Mouse (Mus musculus) right cerebral cortex, adult 18-20 months (tissue): ENCODE data around the gene Clcn1.

Source experiments
- DNase-seq: peaks from one replicate; pipeline ENCODE4 v3.0.0; 2022; ENCODE audit warnings: mixed read lengths

Clcn1 gene

DNA sequence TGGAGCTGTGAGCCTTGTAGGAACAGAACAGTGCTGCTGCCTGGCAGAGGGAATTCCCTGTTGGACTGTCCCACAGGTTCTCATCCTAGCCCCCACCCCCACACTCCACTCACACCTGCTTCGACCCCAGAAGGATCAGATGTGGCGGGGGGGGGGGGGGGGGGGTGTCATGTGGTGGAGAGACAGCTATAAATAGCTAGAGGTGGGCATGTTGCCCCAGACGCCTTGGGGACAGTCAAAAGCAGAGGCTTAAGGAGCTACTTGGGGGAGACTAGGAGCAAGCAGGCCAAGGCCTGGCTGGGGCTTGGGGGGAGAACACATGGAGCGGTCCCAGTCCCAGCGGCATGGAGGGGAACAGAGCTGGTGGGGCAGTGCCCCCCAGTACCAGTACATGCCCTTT lies at the start of gene Clcn1:
Clcn1 (plus strand) TSS at position 238 of the 400 bp plus-strand sequence.
- DNase-seq, result no peak

DNA sequence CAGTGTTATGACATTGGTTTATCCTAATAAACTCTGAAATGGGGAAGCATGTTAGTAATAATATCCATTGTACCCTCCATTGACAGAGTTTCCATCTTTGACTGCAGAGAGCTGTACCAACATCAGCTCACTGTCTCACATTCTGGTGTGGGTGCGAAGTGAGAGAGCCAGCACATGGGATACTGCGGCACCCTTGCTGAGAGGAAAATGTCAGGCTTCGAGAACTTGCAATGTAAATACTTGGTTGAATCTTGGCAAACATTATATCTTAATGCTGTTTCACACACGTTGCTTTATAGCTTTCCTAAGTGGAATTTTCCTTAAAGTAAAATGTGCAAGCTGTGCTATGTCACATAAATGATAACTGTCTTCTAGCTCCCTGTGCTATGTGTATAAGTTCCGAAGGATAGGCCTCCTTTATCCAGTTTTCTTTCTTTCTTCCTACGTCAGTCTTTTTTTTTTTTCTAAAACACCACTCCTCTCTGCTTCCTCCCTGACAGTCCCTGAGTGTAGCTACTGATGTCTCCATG lies 49.1 kb upstream of the Clcn1 start:
- DNase-seq, result peak; percentile 72

DNA sequence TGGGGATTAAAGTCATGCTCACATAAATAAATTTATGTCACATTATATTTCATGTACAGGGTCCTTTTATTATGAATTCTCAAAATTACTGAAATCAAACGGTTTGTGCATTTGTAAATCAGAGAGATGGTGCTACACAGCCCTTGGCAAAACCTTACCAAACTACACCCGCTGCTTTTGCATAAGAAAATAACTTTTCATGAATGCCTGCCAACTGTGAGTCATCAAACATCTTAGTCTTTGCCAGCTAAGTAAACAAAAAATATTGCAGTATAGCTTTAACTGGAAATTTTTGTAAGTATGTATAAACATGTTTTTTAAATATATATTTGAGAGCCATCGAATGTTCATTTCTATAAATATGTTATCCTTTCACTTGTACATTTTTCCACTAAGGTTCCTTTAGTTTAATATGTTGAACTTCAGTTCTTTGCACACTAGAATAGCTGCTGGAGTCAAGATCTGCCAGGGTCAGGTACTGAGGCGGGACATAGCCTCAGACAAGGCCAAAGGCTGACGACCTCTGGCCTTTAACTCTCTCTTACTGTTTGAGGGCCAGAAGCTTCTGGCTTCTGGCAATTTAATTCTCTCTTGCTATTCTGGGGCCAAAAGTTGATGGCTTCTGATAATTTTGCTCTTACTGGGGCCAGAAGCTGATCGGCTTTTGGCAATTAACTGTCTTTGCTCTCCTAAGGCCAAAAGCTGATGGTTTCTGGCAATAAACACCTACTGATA lies 45.0 kb upstream of the Clcn1 start:
- DNase-seq, result peak; percentile 30

DNA sequence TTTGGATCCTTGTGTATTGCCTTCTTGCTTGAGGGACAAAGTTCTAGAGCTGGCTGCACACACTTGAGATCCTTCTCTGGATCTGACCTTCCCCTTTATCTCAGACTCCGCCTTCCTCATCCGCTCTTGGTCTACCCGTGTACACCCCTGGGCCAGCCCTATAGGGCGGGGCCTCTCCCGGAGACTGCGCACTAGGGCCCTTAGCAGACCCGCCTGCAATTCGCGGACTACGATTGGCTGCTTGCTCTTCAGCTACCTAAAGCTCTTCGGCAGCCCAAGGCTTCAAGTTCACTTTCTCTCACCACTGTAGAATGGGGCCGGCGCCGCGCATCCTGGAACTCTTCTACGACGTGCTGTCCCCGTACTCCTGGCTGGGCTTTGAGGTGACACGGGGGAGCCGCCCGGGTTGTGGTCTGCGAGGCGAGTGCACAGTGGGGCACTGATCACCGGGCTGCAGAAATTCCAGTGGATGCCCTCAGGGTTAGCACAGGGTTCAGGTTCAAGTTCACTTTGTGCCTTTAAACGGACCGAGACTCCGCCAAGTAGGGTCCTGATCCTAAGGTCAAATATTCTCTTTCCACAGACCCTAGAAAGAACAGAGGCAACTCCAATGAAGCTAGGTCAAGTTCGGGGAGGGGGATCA lies 40.7 kb upstream of the Clcn1 start, which contains the start of gene Gstk1:
Gstk1 (plus strand) TSS at position 225 of the 643 bp plus-strand sequence.
- peak; percentile 80 for DNase-seq

DNA sequence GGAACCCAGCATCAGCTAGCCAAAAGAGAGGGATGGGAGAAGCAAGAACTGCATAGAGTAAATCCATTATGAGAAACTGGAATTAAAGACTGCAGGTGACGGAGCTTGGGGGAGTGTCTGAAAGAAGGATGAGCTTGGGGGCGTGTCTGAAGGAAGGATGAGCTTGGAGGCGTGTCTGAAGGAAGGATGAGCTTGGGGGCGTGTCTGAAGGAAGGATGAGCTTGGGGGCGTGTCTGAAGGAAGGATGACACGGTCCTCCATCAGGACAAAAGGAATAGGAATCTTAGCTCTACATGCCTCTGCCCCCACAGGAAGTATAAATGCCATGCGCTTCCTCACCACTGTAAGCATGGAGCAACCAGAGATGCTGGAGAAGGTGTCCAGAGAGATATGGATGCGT lies 39.3 kb upstream of the Clcn1 start:
- DNase-seq, result no peak

DNA sequence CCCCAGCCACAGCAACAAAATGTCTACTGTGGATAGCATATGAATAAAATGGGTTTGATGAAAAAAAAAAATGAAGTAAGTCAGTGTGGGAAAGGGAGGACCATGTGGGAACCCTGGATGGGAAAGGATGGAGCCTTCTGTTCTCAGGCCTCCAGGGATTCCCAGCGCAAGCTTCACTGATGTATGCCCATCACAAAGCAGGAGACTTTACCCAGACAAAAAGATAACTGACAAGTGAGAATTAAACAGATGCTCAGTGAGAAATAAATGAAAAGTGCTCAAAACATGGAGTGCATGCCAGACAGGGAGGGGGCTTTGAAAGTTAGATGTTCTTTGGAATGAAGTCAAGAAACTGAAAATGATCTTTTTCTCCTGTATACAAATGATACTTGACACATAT lies 38.5 kb upstream of the Clcn1 start:
- no peak for DNase-seq

DNA sequence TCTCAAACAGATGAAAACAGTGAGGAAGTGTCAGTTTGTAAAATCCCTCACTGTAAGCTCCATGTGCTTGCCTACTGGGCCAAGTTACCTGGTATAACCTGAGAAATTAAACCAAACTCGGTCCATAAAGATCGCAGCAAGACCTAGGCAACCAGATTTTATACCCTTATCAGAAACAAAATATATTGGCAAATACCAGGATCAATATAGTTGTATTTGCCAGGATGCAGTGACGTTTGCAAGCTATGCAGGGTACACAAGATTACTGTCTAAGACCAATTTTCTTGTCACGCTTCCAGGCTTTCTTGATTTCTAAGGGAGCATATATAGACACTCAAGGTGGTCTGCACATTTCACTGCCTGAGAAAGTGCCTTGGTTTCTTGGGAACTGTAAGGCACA lies 34.7 kb upstream of the Clcn1 start:
- no peak for DNase-seq

DNA sequence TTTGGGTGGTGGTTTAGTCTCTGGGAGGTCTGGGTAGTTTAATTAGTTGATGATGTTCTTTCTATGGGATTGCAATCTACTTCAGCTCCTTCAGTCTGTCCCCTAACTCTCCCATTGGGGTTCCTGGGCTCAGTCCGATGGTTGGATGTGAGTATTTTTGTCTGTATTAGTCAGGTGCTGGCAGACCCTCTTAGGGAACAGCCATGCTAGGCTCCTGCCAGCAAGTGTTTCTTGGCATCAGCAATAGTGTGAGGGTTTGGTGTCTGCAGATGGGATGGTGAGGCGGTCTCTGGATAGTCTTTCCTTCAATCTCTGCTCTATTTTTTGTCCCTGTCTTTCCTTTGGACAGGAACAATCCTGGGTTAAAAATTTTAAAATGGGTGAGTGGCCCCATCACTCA lies 33.4 kb upstream of the Clcn1 start:
- DNase-seq, result no peak

DNA sequence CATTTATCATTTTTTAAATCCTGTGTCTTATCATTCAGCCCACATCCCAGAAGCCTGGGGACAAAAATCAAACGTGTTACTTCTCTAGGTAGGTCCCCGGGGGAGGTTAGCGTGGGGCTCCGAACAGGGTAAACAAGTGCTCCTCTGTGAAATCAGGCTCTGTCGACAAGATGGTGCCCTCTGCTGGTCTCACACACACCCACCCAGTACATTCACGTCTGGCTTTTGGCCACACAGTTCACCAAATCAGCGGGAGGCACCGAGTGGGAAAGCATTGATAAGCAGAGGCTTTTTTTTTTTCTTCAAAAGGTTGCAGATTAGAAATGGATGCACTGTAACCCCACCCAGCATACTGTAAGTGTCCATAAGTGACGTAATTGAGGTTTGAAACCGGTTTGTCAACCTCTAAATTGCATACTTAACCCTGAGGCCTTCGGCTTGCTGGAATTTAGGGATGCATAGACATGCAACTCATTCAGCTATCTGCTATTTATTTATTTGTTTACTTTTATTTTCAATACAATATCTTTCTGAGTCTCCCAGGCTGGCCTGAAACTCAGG lies 29.1 kb upstream of the Clcn1 start:
- DNase-seq, result peak; percentile 67

DNA sequence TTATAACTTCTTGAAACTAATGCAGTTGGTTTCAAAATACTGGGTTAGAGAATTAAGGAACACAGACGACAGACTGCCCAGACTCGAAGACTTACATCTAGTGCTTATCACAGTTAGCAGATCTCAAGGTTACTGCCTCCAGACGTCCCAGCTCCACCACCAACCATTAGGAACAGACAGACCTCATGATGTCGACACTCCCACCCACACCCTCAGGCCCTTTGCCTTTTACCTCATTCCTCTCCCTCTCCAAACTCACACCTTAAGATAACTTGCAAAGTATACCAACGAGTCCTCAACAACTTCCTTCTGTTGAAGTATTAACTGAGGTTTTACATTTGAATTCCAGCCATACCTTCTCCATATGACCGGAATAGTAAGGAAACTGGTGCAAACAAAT lies 26.1 kb upstream of the Clcn1 start:
- no peak for DNase-seq

DNA sequence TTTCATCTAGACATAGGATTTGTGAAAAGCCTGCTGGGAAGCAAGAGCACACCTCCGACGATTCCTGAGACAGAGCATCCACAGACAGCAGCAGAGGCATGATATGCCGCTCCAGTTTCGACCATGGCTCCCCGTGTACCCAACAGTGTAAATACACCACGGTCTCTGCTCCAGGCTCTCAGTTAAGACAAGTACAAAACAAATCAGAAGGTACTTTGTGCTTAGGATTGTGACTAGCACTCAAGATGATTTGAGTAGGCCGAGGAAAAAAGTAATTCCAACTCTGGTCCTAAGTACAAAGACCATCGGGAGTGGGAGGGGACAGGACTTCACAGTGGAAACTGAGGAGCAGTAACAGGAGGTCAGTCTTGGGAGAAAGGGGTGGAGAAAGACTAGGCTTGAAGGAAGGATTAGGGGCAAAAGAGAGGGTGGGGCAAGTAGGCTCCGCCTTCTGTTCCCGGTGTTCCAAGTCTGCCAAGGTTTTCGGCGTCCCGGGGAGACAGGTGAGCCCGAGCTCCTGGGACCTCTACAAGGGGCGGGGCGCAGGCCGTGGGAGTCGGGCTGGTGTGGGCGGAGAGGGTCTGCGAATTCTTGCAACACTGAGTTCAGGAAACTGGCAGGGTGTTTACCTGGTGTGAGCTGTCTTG lies 24.8 kb upstream of the Clcn1 start, which contains the start of gene Tmem139:
Tmem139 (plus strand) TSS at position 447 of the 647 bp plus-strand sequence.
- DNase-seq, result no peak

DNA sequence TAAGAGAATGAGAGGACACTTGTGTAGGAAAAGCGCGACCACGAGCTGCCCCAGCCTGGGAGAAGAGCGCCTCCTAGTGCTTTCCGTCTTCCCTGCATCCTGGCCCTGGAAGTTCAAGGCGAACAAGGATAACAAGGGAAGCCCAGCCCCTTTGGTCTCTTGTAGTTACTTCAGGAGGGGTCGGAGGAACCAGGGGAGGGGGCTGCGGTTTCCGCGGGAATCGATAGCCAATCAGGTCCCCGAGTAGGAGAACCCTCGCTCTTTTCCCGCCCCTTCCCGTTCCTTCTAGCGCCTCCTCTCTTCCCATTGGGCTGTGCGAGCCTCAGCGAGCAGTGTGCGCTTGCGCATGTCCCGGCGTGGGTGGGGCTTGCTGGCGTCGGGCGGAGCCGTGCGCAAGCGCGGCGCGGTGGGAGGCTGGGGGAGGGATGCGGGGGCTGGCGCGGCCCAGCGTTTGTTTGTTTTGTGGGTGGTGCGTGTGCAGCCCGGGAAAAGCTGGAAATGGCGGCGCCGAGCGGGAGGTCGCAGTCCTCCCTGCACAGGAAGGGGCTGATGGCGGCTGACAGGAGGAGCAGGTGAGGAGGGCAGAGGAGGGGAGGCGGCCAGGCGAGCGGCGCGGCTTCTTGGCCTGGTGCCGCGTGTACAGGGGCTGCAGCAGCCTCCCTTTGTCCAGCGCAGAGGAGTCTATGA lies 21.7 kb upstream of the Clcn1 start, which contains the start of gene Casp2:
Casp2 (plus strand) TSS at position 360 of the 687 bp plus-strand sequence.
- peak; percentile 99 for DNase-seq

DNA sequence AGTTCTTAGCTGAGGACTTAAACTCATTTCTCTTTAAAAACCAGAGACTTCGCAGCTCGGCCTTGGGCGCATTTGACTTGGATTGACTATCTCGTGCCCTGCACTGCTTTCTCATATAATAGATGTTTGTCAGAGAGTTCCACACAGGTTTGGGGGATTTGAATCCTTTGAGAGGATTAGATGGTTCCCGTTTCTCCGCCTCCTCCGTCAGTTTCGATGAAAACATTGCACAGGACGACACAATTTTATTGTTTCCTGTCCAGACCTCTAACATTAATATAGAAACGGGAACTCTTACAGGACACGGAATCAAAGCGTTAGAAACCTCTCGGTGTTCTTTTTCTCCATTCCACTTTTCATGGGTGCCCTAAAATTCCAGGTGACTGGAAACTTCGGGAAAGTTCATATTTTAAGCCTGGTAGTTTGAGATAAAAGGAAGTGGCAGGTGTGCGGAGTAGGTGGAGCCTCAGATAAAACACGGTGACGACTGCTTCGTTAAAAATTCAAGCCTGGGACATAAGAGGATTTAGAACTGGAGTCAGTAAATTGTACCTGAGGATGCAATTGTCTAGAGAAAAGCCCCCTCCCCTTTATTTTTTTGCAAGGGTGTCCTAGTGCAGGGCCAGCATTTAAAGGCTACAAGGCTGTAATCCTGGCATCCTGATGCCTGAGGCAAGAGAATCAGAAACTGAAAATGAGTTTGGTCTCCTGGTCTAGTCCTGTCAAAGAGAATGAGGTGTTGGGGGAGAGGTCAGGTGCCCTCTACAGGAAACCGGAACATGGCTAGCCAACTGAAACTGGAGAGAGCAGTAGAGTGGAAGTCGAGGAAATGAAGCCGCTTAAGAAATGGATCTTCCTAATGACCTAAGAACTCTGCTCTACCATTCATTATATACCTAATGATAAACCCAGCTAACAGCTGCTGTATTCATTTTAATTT lies 20.8 kb upstream of the Clcn1 start:
- no peak for DNase-seq

DNA sequence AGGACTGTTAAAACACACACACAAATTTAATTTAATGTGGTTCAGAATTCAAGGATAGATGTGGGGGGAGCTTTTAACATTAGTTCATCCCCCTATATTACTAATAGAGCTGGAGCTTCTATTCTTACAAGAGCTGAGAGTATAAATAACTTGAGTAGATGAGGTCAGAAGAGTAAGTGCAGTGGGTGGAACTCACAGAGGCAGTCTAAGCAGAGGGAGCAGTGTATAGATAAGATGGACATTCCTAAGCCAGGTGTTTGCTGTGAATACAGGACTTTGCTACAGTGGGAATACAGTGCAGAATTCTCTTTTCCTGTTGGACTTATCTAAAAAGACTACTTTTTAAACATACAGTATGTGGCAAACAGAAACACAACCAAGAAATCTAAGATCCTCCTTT lies 15.7 kb upstream of the Clcn1 start:
- DNase-seq, result no peak

DNA sequence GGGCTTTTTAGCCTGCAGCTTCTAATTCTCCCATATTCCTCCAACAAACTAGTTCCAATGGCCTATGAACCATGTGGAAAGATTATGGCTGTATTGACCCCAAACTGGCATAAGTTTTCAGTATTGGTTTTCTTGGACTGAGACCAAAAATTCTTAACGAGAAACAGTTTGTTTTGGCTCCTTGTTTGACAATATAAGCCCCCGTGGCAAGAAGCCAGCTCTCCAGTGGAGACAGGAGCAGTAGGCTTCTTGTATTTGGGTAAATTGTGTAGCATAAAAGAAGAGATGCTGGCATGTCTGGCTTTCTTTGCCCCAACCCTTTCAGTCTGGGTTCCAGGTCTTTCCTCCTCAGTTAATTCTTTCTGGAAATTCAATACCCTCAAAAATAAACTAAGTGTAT lies 10.3 kb upstream of the Clcn1 start:
- DNase-seq, result no peak

DNA sequence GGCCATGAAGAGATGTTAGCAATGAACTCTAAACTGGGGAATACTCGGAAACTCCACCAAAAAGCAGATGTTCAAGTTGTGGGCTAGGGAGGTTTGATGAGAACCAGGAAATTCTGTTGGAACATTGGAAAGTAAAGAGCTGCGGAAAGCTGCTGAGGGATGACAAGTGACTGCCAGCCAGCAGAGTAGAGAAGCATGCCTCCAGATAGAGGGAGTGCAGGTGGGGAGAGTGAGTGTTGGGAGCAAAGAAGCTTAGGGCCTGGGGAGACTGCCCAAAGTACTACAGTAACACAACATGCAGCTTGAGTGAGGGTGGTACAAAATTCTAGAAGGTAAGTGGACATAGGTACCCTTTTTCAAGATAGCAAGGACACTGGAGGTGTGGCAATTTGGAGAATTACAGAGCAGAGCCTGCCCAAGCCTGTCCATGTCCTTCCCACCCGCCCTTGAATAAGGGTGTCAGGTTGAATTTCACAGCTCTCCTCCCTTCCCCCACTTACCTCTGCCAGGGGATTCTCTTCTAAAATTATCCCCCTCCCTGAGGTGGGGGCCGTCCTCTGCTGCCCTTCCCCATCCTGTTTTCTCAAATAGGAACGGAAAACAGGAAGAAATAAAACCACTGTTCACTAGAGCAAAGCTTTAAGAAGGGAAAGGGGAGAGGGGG lies 3.5 kb upstream of the Clcn1 start:
- DNase-seq, result no peak

DNA sequence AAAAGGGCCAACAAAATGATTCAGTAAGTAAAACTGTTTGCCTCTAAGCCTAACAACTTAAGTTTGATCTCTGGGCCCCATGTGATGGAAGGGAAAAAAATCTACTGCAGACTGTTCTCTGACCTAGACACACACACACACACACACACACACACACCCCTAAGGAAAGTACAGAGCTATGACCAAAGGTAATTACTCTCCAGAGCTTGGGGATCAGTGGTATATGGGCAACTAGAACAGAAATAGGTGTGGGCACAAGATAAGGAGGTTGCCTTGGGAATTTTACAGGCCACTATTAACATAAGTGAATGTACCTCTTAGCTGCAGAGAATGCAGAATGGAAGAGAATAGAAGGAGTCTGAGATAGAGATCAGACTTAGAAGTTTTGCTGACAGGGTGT lies 1.1 kb downstream of the Clcn1 start:
- no peak for DNase-seq

DNA sequence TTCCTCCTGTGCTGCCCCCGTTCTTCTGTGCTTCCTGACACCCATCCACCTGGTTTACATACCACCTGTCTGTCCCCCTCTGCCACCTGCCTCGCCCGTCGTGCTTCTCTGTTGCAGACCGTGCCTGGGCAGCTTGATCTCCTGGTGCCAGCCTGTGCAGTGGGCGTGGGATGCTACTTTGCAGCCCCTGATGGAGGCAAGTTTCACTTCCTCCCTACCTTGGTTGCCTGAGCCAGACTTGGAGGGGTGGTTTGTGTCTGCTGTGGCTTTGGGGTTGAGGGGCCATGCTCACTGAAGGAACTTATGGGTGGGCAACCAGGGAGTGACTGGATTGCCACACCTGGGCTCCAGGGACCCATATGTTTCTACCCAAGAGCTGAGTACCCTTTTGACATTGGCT lies 6.8 kb downstream of the Clcn1 start:
- no peak for DNase-seq

DNA sequence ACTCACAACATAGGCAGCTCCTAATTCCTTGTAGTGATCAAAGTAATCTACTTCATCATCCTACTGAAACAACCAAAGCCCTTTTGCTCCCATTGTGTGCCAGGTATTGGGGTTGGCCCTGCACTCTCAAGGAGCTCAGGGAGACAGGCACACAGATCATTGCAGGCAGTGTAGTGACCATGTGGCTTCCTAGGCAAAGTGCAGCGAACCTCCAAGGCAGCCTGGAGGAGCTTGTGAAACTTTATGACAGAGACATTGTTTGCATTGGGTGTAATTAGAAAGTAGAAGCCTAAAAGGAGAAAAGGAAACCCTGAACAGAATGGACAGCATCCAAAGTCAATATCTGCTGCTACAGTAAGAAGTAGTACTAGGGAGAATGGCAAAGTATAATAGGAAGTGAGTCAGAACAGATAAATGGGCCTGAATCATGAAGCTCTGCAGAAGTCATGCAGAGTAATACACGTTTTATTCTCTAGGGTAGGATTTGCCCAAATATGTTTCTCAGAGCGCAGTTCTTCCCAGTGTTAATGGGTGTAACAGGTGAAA lies 9.1 kb downstream of the Clcn1 start:
- no peak for DNase-seq

DNA sequence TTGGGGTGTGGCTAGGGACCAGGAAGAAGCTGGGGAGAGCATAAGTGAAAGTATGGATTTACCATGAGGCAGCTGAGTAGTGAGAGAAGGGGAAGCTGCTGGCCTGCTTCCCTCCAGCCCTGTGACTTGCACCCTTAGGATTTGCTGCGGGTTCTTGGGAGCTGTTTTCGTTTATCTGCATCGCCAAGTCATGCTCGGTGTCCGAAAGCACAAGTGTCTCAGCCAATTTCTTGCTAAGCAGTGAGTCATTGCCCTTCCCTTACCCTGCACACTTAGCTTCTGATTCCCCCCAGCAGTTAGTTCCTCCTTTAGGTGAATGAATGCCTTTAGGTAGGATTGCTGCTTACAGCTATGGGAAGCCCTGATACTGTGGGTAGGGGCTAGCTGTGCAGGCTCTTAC lies 12.9 kb downstream of the Clcn1 start:
- no peak for DNase-seq
